Mouse (Mus musculus): ENCODE data around the gene Klhl41.

GRCm38 (mm10) chr2:69722650-69723518 lies 53.0 kb downstream of the Klhl41 start:
- TF ChIP-seq CTCF (IDR thresholded peaks at IDR 0.05; ENCODE audit: insufficient read depth, low read length) (no peak), POLR2A (IDR thresholded peaks at IDR 0.05; ENCODE audit: borderline replicate concordance, extremely low read depth, low read depth, low read length) (peak; percentile 67; the same call in 1 of the 2 replicates)
